Mouse (Mus musculus): ENCODE results near the gene Olfr623.

Olfr623 gene

DNA sequence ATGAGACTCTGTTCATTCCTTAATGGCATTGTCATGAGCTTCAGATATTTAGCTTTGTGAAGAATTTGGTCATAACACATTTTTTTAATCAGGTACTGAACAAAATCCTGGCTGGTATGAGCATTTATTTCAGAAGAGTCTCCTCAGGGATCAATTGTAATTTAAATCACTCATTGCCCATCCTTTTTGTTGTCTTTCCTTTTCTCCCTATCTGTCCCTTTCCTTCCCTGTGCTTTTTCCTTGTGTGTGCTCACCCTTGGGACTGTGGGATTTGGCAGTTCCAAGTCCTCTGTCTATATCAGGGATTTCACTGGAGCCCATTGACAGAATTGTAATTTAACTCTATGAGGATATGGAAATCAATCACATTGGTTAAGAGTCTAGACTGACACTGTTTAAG, at the start of gene Olfr623:
Gene Olfr623 (minus strand): TSS at position 101 of the 400 bp plus-strand sequence.
- in situ Hi-C loops (cut with MboI; ENCODE audit: low pct_unique_long_range_greater_than_20kb in 1 of 2, low sequenced_read_pairs in 2 of 2, unreplicated experiment in 1 of 2): no loop called here

DNA sequence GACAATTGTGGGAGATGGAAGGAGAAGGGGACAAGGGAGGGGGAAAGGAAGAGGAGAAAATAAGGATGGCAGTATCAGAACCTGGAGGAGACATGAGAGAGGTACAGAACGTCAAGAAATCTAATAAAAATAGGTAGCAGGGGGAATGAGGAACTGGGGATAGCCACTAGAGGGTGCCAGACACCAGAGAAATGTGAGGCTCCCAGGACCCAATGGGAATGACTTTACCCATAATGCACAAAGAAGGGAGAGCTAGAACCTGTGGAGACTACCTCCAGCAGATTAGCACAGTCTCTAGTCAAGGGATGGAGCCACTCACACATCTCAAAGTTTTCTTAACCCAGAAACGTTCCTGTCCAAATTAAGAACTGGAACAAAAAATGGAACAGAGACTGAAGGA, 48.5 kb upstream of the Olfr623 start:
- in situ Hi-C loops (cut with MboI; ENCODE audit: low pct_unique_long_range_greater_than_20kb in 1 of 2, low sequenced_read_pairs in 2 of 2, unreplicated experiment in 1 of 2): no loop called here

DNA sequence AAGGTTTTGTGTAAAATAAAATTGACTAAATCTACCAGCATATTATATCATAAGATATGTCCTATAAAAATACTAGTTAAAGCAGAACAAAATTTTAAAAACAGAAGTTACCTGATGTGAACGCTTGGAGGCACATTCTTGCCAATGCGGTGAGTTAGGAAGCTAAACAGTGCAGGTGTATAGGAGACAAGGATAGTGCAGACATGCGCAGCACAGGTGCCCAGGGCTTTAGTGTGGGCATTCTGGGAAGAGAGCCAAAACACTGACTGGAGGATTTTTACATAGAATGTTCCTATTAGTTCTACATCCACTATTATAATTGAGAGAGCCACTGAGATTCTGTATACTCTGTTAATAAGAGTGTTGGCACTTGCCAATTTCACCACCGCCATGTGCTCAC, 36.0 kb upstream of the Olfr623 start:
- in situ Hi-C loops (cut with MboI; ENCODE audit: low pct_unique_long_range_greater_than_20kb in 1 of 2, low sequenced_read_pairs in 2 of 2, unreplicated experiment in 1 of 2): no loop called here

DNA sequence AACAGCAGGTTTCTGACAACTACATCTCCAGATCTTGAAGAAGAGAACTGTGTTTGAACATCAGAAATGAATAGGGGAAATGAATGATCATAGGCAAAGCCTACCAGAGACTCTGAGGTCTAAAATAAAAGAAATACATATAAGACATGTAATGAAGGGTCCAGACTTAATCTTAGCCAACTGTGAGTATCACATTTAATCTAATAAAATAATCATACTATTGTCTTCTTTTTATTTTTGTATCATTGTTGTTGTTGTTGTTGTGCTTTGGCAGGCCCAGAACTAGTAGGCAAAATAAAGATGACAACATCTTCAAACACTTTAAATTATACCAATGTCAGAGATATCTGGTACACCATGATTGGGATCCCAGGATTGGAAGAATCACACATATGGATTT, 18.9 kb upstream of the Olfr623 start, which contains the start of gene Olfr625-ps1:
Gene Olfr625-ps1 (plus strand): TSS at position 301 of the 400 bp plus-strand sequence.
- in situ Hi-C loops (cut with MboI; ENCODE audit: low pct_unique_long_range_greater_than_20kb in 1 of 2, low sequenced_read_pairs in 2 of 2, unreplicated experiment in 1 of 2): no loop called here

DNA sequence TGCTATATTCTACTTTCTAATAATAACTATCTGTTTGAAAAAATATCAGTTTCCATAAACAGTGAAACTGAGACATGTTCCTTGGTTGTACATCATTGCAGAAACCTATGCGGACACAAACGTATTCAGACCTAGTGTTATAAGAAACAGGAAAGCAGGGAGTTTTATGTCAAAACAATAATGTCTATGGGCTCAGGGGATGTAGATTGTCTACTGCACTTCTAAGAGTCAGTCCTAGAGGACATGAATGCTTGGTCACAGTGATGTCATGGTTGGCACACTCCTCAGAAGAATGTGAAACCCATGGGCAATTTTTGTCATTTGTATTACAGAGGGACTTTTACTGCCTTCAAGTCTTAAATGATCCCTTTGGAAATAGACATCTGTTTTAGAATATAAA, 7.6 kb upstream of the Olfr623 start, which contains the start of gene Olfr624:
Gene Olfr624 (minus strand): TSS at position 101 of the 400 bp plus-strand sequence.
- in situ Hi-C loops (cut with MboI; ENCODE audit: low pct_unique_long_range_greater_than_20kb in 1 of 2, low sequenced_read_pairs in 2 of 2, unreplicated experiment in 1 of 2): no loop called here

DNA sequence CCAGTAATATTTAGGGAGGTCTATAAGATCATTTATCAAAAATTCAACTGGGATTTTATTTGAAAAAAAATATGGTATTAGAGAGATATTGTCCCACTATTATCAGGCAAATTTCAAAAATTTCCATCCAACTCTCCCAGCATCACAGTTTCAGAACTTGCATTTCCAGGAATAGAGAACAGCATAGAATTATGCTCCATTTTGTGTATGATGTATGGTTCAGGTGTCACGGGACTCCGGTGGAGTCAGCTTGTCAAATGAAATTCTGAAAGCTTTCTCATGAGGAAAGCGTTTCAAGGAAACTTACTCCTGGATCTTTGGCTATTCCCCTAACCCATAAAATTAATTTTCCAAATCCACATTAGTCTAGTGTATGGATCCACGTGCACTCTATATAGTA, 19.4 kb downstream of the Olfr623 start:
- in situ Hi-C loops (cut with MboI; ENCODE audit: low pct_unique_long_range_greater_than_20kb in 1 of 2, low sequenced_read_pairs in 2 of 2, unreplicated experiment in 1 of 2): no loop called here

DNA sequence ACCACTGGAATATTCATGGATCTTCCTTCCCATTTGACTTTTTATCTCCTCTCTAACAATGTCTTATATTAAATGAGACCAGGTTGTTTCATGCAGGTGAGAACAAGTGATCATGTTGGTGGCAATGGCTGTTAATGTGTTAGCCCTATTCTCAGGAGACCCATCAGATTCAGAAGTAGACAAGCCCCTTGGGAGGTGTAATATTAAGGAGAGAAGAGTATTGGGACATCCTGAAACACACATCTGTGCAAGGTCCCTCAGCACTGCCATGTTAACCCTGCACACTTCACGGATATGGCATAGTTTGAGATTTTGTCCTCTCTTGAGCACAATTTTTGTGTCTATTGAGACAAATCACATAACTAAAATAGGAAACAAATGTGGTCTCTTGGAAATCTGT, 20.9 kb downstream of the Olfr623 start, which contains the start of gene Olfr622:
Gene Olfr622 (minus strand): TSS at position 101 of the 400 bp plus-strand sequence.
- in situ Hi-C loops (cut with MboI; ENCODE audit: low pct_unique_long_range_greater_than_20kb in 1 of 2, low sequenced_read_pairs in 2 of 2, unreplicated experiment in 1 of 2): no loop called here

DNA sequence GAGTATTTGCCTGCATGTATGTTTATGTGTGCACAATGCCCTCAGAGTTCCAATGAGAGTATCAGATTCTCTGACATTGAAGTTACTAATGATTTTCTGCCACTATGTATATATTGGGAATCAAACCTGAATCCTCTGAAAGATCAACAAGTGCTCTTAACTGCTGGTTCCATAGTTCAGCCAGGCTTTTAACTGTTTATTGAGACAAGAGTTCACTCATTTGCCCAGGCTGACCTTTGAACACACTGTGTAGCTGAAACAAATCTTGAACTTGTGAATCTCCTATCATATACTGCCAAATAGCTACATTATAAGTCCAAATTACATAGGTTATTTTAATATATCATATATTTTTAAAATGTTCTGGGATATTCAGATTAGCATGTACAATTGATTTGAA, 26.7 kb downstream of the Olfr623 start:
- in situ Hi-C loops (cut with MboI; ENCODE audit: low pct_unique_long_range_greater_than_20kb in 1 of 2, low sequenced_read_pairs in 2 of 2, unreplicated experiment in 1 of 2): no loop called here

DNA sequence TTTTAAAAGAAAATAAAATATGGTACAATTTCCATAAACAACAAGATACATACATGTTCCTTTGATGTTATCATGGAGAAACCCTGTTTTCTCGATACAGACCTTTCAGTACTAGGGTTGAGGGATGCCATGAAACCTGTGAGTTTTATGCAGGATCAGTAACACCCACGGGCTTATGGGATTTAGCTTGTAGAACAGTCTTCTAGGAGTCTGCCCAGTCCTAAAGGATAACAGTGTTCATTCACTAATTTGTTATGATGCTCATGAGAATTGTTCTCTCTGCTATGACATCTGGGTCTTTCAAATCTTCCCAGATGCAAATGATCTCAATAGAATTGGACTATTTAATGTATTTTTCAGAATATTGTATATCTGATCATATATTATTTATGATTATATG, 51.1 kb downstream of the Olfr623 start, which contains the start of gene Olfr620:
Gene Olfr620 (minus strand): TSS at position 101 of the 400 bp plus-strand sequence.
- in situ Hi-C loops (cut with MboI; ENCODE audit: low pct_unique_long_range_greater_than_20kb in 1 of 2, low sequenced_read_pairs in 2 of 2, unreplicated experiment in 1 of 2): no loop called here
